Mouse (Mus musculus) heart, adult 2 months (tissue): Measurements from ENCODE around the gene Tor2a.

Experiments used
- CTCF ChIP-seq: fragments of 200-600 bp; IDR thresholded peaks from 2 replicates; pipeline ENCODE4 v1.8.1; 2022; ENCODE audit warnings: antibody characterized with exemption, mild to moderate bottlenecking, moderate library complexity
- POLR2A ChIP-seq: fragments of 200-500 bp; IDR thresholded peaks from 2 replicates; pipeline ENCODE4 v1.6.1; 2011; ENCODE audit warnings: mild to moderate bottlenecking, low read depth, low read length, control low read depth; ENCODE audit not compliant: insufficient read depth

GRCm38 (mm10) chr2:32767241-32767640 lies 10.2 kb downstream of the Tor2a start:
- TF ChIP-seq POLR2A (no peak), CTCF (no peak)
